Mouse (Mus musculus) forebrain, embryonic 13.5 days (tissue): ENCODE measurements around the gene Ddc. TPM values are rescaled to one million over a fixed set of nuclear protein-coding genes. Genes with fewer than 3 reads are reported as not detected.
A peak's percentile ranks its signal among the peaks of the same experiment; 100 is the strongest.

Experiments
- ATAC-seq: fragments of 200-750 bp; cut with Nextera tagmentation; 2 replicates; pipeline ENCODE4 v1.8.0; 2017
- H3K27ac ChIP-seq: fragments of 300-500 bp; sonication (generic); 2 replicates; pipeline ENCODE4 v1.5.1; 2015; ENCODE audit warnings: inconsistent platforms, mild to moderate bottlenecking, moderate library complexity
- H3K27me3 ChIP-seq: fragments of 300-500 bp; sonication (generic); 2 replicates; pipeline ENCODE4 v1.6.1; 2015; ENCODE audit warnings: mild to moderate bottlenecking, inconsistent platforms
- H3K36me3 ChIP-seq: fragments of 300-500 bp; sonication (generic); 2 replicates; pipeline ENCODE4 v1.6.1; 2015; ENCODE audit warnings: mild to moderate bottlenecking, inconsistent platforms; ENCODE audit not compliant: poor library complexity, severe bottlenecking
- H3K4me1 ChIP-seq: fragments of 300-500 bp; sonication (generic); 2 replicates; pipeline ENCODE4 v1.6.1; 2015; ENCODE audit warnings: inconsistent platforms
- H3K4me2 ChIP-seq: fragments of 300-500 bp; sonication (generic); 2 replicates; pipeline ENCODE4 v1.6.1; 2015; ENCODE audit warnings: inconsistent platforms, mild to moderate bottlenecking, moderate library complexity
- H3K4me3 ChIP-seq: fragments of 300-500 bp; sonication (generic); 2 replicates; pipeline ENCODE4 v1.5.1; 2015; ENCODE audit warnings: mild to moderate bottlenecking, inconsistent platforms
- H3K9ac ChIP-seq: fragments of 300-500 bp; sonication (generic); 2 replicates; pipeline ENCODE4 v1.6.1; 2015; ENCODE audit warnings: mild to moderate bottlenecking, inconsistent platforms
- H3K9me3 ChIP-seq: fragments of 300-500 bp; sonication (generic); replicated peaks from 2 replicates; pipeline ENCODE4 v1.6.1; 2016; ENCODE audit warnings: inconsistent platforms
- WGBS: fragments of 180-500 bp; shearing (Covaris S2); methylation state at CpG from one replicate; pipeline ENCODE4 v1.1.7; 2015; 5-methylcytosine and 5-hydroxymethylcytosine counted together
- polyA plus RNA-seq: library from polyadenylated mRNA; unstranded; fragments of >200 nt; fragmentation: Nextera tagmentation; extraction: Ambion mirVana; gene quantifications from 2 replicates; pipeline ENCODE4 v1.2.1, GENCODE M21; 2015

Gene Ddc
- polyA plus RNA-seq, 1 experiment from 2014 or later: 6.2 TPM

DNA sequence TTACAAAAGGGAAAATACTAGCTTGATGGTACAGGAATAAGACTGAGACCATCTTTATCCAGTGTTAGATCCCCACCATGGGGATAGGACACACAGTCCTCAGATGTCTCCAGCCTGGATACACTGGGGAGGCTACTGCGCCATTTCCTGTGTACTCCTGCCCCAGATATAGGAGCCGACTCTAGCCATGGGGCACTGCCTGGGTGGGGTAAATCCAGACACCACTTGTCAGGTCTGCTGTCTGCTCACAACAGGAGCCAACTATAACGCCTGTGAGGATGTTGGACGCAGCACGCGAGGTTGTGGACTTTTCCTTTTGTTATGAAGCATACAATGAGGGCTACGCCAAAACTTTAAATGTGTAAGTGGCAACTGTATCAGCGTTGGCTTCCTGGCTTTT is 36.9 kb upstream of the Ddc start:
- H3K4me3 ChIP-seq: no peak overlapping the region
- WGBS: 91% methylated on average over 8 of the region's 8 CpGs
- peaks cover 81% of the 10 kb centered on the region for H3K36me3 ChIP-seq
- H3K4me1 ChIP-seq: no peaks in the 10 kb centered on the region
- H3K9me3 ChIP-seq: no peaks in the 10 kb centered on the region
- no peak for ATAC-seq
- H3K4me2 ChIP-seq: no peak overlapping the region
- no peak overlapping the region for H3K9ac ChIP-seq
- no peak overlapping the region for H3K27ac ChIP-seq
- H3K27me3 ChIP-seq: no peaks in the 10 kb centered on the region; the same call in 1 of the 2 replicates

GRCm38 (mm10) chr11:11932102-11932789 is 34.3 kb upstream of the Ddc start:
- H3K4me2 ChIP-seq: no peak overlapping the region
- ATAC-seq: 0 out of 2 replicates have a peak, but pooled peaks have one; percentile 27
- H3K9ac ChIP-seq: no peak overlapping the region
- 73% methylated on average over 11 of the region's 11 CpGs for WGBS
- no peaks in the 10 kb centered on the region for H3K9me3 ChIP-seq
- peaks cover 69% of the 10 kb centered on the region for H3K36me3 ChIP-seq
- H3K27me3 ChIP-seq: no peaks in the 10 kb centered on the region; the same call in 1 of the 2 replicates
- H3K27ac ChIP-seq: no peak overlapping the region
- H3K4me3 ChIP-seq: no peak overlapping the region
- H3K4me1 ChIP-seq: no peaks in the 10 kb centered on the region

DNA sequence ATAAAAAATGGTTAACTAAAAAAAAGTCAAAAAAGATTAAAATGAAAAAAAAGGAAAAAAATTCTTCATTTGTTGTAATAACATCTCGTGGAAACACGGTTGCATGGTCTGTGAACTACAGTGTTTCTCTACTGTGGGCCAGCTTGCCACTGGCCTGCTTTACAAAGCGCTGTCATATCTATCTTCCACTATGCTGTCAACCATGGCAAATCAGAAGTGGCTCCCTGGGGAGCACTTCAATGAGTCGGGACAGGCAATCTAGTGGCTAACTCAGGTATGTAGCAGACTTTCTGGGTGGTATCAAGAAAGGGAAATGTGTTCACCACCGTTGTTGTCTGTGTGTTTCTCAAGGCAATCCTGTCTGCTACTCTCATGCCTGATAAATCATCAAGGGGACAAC is 33.7 kb upstream of the Ddc start:
- Histone ChIP-seq H3K27ac (no peak overlapping the region), H3K4me2 (no peak overlapping the region), H3K9me3 (no peaks in the 10 kb centered on the region), H3K36me3 (peaks cover 63% of the 10 kb centered on the region), H3K27me3 (no peaks in the 10 kb centered on the region; the same call in 1 of the 2 replicates), H3K9ac (no peak overlapping the region), H3K4me1 (no peaks in the 10 kb centered on the region), H3K4me3 (no peak overlapping the region)
- ATAC-seq: no peak
- 83% methylated on average over 5 of the region's 5 CpGs for WGBS

DNA sequence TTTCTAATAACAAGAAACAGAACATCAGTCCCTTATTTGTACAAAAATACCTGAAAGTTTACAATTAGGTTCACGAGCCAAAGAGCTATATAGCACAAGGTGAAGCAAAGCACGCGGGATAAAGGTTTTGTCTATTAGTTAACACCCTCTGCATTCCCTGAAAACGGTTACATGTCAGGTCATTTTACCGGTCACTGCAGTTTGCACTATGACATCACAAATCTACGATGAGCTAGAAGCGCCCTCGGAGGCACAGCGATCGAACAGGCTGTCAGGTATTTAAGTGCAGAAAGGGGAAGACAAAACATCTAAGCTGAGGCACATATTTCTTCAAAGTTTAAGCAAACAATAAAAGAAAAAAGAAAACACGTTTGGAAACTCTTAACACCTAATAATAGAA is 32.6 kb upstream of the Ddc start:
- Histone ChIP-seq H3K9ac (no peak overlapping the region), H3K4me3 (no peak overlapping the region), H3K9me3 (no peaks in the 10 kb centered on the region), H3K4me1 (no peaks in the 10 kb centered on the region), H3K27ac (no peak overlapping the region), H3K27me3 (no peaks in the 10 kb centered on the region; the same call in 1 of the 2 replicates), H3K4me2 (no peak overlapping the region), H3K36me3 (peaks cover 52% of the 10 kb centered on the region)
- 92% methylated on average over 11 of the region's 11 CpGs for WGBS
- no peak for ATAC-seq

DNA sequence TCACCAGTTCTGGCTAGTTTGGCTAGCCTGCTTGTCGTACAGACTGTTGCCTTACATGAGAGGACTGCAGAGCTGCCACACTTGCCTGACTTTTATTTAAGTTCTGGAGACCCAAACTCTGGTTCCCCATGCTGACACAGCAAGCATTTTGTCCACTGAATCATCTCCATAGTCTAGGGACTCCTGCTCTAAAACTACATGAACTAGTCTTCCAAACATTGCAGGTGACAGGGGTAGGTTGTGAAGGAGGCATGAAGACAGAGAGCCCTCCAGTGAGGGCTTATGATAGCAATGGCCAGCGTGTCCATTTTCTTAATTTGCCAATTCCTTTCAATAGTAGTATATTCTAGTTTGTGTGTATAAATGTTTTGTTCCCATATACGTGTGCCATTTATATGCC is 31.1 kb upstream of the Ddc start:
- Histone ChIP-seq H3K4me1 (no peaks in the 10 kb centered on the region), H3K9me3 (no peaks in the 10 kb centered on the region), H3K9ac (no peak overlapping the region), H3K27ac (no peak overlapping the region), H3K36me3 (peaks cover 39% of the 10 kb centered on the region), H3K4me3 (no peak overlapping the region), H3K27me3 (no peaks in the 10 kb centered on the region; the same call in 1 of the 2 replicates), H3K4me2 (no peak overlapping the region)
- WGBS: 91% methylated on average over 3 of the region's 3 CpGs
- no peak for ATAC-seq

- H3K9me3 ChIP-seq: no peaks in the 10 kb centered on the region
- peaks cover 34% of the 10 kb centered on the region for H3K36me3 ChIP-seq
- no peaks in the 10 kb centered on the region; the same call in 1 of the 2 replicates for H3K27me3 ChIP-seq
- ATAC-seq: no peak
- no peaks in the 10 kb centered on the region for H3K4me1 ChIP-seq
- no peak overlapping the region for H3K27ac ChIP-seq
- no peak overlapping the region for H3K4me3 ChIP-seq
- WGBS: 93% methylated on average over 2 of the region's 2 CpGs
- no peak overlapping the region for H3K9ac ChIP-seq
- H3K4me2 ChIP-seq: no peak overlapping the region
These were observed 30.6 kb upstream of the Ddc start for GRCm38 (mm10) chr11:11928586-11928985.

GRCm38 (mm10) chr11:11923900-11924299 is 26.0 kb upstream of the Ddc start:
- Histone ChIP-seq H3K4me1 (no peaks in the 10 kb centered on the region), H3K27ac (no peak overlapping the region), H3K4me3 (no peak overlapping the region), H3K4me2 (no peak overlapping the region), H3K27me3 (no peaks in the 10 kb centered on the region), H3K9ac (no peak overlapping the region), H3K36me3 (0 out of 2 replicates have a peak, but pooled peaks cover 3% of the 10 kb centered on the region), H3K9me3 (no peaks in the 10 kb centered on the region)
- 35% methylated on average over 3 of the region's 3 CpGs for WGBS
- no peak for ATAC-seq

DNA sequence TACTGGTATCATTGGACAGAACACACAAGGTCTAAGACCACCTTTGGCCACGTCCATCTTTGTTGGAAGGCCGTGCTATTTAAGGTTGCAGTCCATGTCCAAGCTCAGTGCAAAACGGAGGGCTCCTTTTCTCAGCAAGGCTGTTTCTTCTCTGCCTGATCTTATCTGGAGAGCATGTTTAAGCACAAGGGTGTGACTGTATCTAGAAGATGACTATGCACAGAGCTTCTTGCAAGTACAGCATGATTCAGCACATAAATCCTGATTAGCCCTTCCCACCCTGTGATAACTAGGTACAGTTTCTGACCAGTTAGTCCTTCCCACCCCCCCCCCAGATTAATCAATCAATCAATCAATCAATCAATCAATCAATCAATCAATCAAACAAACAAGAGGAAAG is 25.4 kb upstream of the Ddc start:
- no peaks in the 10 kb centered on the region for H3K36me3 ChIP-seq
- H3K4me3 ChIP-seq: no peak overlapping the region
- no peak overlapping the region for H3K9ac ChIP-seq
- ATAC-seq: no peak
- H3K27me3 ChIP-seq: no peaks in the 10 kb centered on the region
- H3K4me2 ChIP-seq: no peak overlapping the region
- H3K4me1 ChIP-seq: no peaks in the 10 kb centered on the region
- H3K9me3 ChIP-seq: no peaks in the 10 kb centered on the region
- no peak overlapping the region for H3K27ac ChIP-seq
- WGBS: 94% methylated on average over 3 of the region's 3 CpGs

GRCm38 (mm10) chr11:11922106-11922505 is 24.2 kb upstream of the Ddc start:
- Histone ChIP-seq H3K9ac (no peak overlapping the region), H3K27ac (no peak overlapping the region), H3K4me1 (no peaks in the 10 kb centered on the region), H3K9me3 (no peaks in the 10 kb centered on the region), H3K27me3 (no peaks in the 10 kb centered on the region), H3K4me2 (no peak overlapping the region), H3K4me3 (no peak overlapping the region), H3K36me3 (no peaks in the 10 kb centered on the region)
- no peak for ATAC-seq
- WGBS: 93% methylated on average over 2 of the region's 2 CpGs

DNA sequence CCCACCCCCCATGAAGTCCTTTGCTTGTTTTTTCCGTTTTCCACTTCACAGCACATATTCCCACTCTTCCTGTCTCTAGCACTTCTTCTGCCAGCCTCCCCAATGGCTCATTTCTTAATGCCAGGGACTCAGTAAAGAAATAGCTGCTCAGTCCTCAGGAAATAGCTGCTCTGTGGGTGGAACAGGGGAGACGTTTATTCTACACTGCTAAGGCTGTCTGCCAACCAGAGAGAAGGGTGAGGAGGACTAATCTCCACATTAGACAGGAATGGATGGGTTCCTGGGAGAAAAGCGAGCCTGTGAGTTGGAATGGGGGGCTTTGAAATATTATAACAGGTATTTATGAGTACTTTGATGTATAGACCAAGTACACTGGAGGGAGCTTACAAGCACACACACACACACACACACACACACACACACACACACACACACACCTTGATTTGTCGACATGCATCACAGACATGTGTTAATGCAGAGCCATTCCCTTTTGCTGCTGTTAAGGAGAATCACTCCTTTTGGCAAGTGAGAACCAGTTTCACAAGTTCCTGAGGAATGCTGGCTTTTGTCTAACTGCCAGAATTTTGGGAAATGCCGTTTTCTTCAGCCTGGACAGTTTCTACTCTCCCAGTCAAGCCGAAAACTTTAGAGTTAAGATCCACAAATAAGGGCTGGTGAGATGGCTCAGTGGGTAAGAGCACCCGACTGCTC is 9.9 kb upstream of the Ddc start:
- no peak overlapping the region for H3K27ac ChIP-seq
- 58% methylated on average over 7 of the region's 7 CpGs for WGBS
- no peaks in the 10 kb centered on the region for H3K36me3 ChIP-seq
- H3K4me2 ChIP-seq: no peak overlapping the region
- H3K4me3 ChIP-seq: no peak overlapping the region
- H3K4me1 ChIP-seq: no peaks in the 10 kb centered on the region
- H3K9ac ChIP-seq: no peak overlapping the region
- no peak for ATAC-seq
- H3K27me3 ChIP-seq: no peaks in the 10 kb centered on the region
- H3K9me3 ChIP-seq: no peaks in the 10 kb centered on the region

- no peak overlapping the region for H3K4me2 ChIP-seq
- ATAC-seq: no peak
- H3K9me3 ChIP-seq: no peaks in the 10 kb centered on the region
These were observed 7.6 kb upstream of the Ddc start for GRCm38 (mm10) chr11:11905518-11905917.

GRCm38 (mm10) chr11:11904995-11905394 is 7.1 kb upstream of the Ddc start:
- Histone ChIP-seq H3K9me3 (no peaks in the 10 kb centered on the region), H3K9ac (no peak overlapping the region), H3K27ac (no peak overlapping the region), H3K4me2 (no peak overlapping the region), H3K4me3 (no peak overlapping the region), H3K36me3 (no peaks in the 10 kb centered on the region), H3K4me1 (no peaks in the 10 kb centered on the region), H3K27me3 (no peaks in the 10 kb centered on the region)
- ATAC-seq: no peak
- WGBS: 59% methylated on average over 5 of the region's 5 CpGs

More at GRCm38 (mm10) chr11:11905518-11905917, 7.6 kb upstream of the Ddc start:
- Histone ChIP-seq H3K4me1 (no peaks in the 10 kb centered on the region), H3K27me3 (no peaks in the 10 kb centered on the region), H3K4me3 (no peak overlapping the region), H3K9ac (no peak overlapping the region), H3K27ac (no peak overlapping the region), H3K36me3 (no peaks in the 10 kb centered on the region)
